Mouse (Mus musculus): ENCODE measurements at regions not wholly inside any gene's neighbourhood (a gene's known extent, or its start where the extent isn't known, plus 50 kb on each side); places are given as distances from the start of the nearest gene placed in this dataset.

- no peak for TF ChIP-seq CTCF (IDR thresholded peaks at IDR 0.05; ENCODE audit: low read depth)
- no peak for TF ChIP-seq EP300 (IDR thresholded peaks at IDR 0.05; ENCODE audit: low read depth)
Measured at GRCm38 (mm10) chr13:83721563-83721962, 217.7 kb downstream of the Mef2c start.

Data from heart, postnatal 0 days (tissue).